Mouse (Mus musculus): ENCODE results near the gene Gm20388. TPM values are rescaled to one million over a fixed set of nuclear protein-coding genes. Genes with fewer than 3 reads are reported as not detected.

The Gm20388 gene
- polyA plus RNA-seq, 1 experiment from 2014 or later, result not detected

GRCm38 (mm10) chr8:120253626-120254025 is 343.0 kb downstream of the Gm20388 start:
- 82% methylated on average over 8 of the region's 8 CpGs for WGBS
- ATAC-seq (ENCODE audit: insufficient number of reproducible peaks, insufficient read depth, low FRiP score, low TSS enrichment, low read depth), result no peak
- Histone ChIP-seq H3K4me1 (peaks cover 80% of the 10 kb centered on the region), H3K4me3 (no peak overlapping the region), H3K27ac (no peak overlapping the region), H3K9me3 (no peaks in the 10 kb centered on the region), H3K36me3 (peaks cover 4% of the 10 kb centered on the region; the same call in 1 of the 2 replicates), H3K4me2 (no peak overlapping the region), H3K27me3 (no peaks in the 10 kb centered on the region), H3K9ac (no peak overlapping the region)

GRCm38 (mm10) chr8:120255406-120255987 is 344.9 kb downstream of the Gm20388 start:
- Histone ChIP-seq H3K27me3 (no peaks in the 10 kb centered on the region), H3K36me3 (peaks cover 4% of the 10 kb centered on the region; the same call in 1 of the 2 replicates), H3K27ac (no peak overlapping the region), H3K4me3 (no peak overlapping the region), H3K4me2 (no peak overlapping the region), H3K9me3 (no peaks in the 10 kb centered on the region), H3K9ac (0 out of 2 replicates have a peak overlapping the region, but pooled peaks have one; percentile 17), H3K4me1 (peaks cover 87% of the 10 kb centered on the region)
- ATAC-seq (ENCODE audit: insufficient number of reproducible peaks, insufficient read depth, low FRiP score, low TSS enrichment, low read depth), result no peak
- WGBS, result 87% methylated on average over 6 of the region's 6 CpGs

GRCm38 (mm10) chr8:120256958-120257357 is 346.3 kb downstream of the Gm20388 start:
- Histone ChIP-seq H3K4me1 (peaks cover 87% of the 10 kb centered on the region), H3K4me3 (no peak overlapping the region), H3K36me3 (peaks cover 4% of the 10 kb centered on the region; the same call in 1 of the 2 replicates), H3K27ac (no peak overlapping the region; the same call in 1 of the 2 replicates), H3K9ac (peak overlapping the region; percentile 41), H3K9me3 (no peaks in the 10 kb centered on the region), H3K4me2 (no peak overlapping the region), H3K27me3 (no peaks in the 10 kb centered on the region)
- WGBS, result 41% methylated on average over 6 of the region's 6 CpGs
- ATAC-seq (ENCODE audit: insufficient number of reproducible peaks, insufficient read depth, low FRiP score, low TSS enrichment, low read depth), result no peak

GRCm38 (mm10) chr8:120259206-120259605 is 348.6 kb downstream of the Gm20388 start:
- Histone ChIP-seq H3K4me1 (peaks cover 96% of the 10 kb centered on the region), H3K9ac (no peak overlapping the region), H3K4me2 (no peak overlapping the region), H3K4me3 (no peak overlapping the region), H3K27ac (no peak overlapping the region), H3K9me3 (no peaks in the 10 kb centered on the region), H3K36me3 (peaks cover 4% of the 10 kb centered on the region; the same call in 1 of the 2 replicates), H3K27me3 (no peaks in the 10 kb centered on the region)
- no peak for ATAC-seq (ENCODE audit: insufficient number of reproducible peaks, insufficient read depth, low FRiP score, low TSS enrichment, low read depth)
- WGBS, result 33% methylated on average over 13 of the region's 13 CpGs

- Histone ChIP-seq H3K9me3 (no peaks in the 10 kb centered on the region), H3K36me3 (peaks cover 4% of the 10 kb centered on the region; the same call in 1 of the 2 replicates), H3K27ac (peak overlapping the region; percentile 62; the same call in 1 of the 2 replicates), H3K27me3 (no peaks in the 10 kb centered on the region), H3K4me3 (no peak overlapping the region), H3K9ac (0 out of 2 replicates have a peak overlapping the region, but pooled peaks have one; percentile 36), H3K4me1 (peaks cover 94% of the 10 kb centered on the region), H3K4me2 (no peak overlapping the region)
- 84% methylated on average over 5 of the region's 5 CpGs for WGBS
- ATAC-seq (ENCODE audit: insufficient number of reproducible peaks, insufficient read depth, low FRiP score, low TSS enrichment, low read depth), result no peak
Observed at GRCm38 (mm10) chr8:120260677-120261076, 350.0 kb downstream of the Gm20388 start.

GRCm38 (mm10) chr8:120261338-120262120 is 350.9 kb downstream of the Gm20388 start:
- peak overlapping the region; percentile 32; the same call in 1 of the 2 replicates for H3K4me2 ChIP-seq
- peaks cover 4% of the 10 kb centered on the region; the same call in 1 of the 2 replicates for H3K36me3 ChIP-seq
- peaks cover 94% of the 10 kb centered on the region for H3K4me1 ChIP-seq
- 26% methylated on average over 21 of the region's 21 CpGs for WGBS
- H3K9me3 ChIP-seq, result no peaks in the 10 kb centered on the region
- no peaks in the 10 kb centered on the region for H3K27me3 ChIP-seq
- H3K4me3 ChIP-seq, result no peak overlapping the region
- ATAC-seq (ENCODE audit: insufficient number of reproducible peaks, insufficient read depth, low FRiP score, low TSS enrichment, low read depth), result no peak
- H3K9ac ChIP-seq, result 0 out of 2 replicates have a peak overlapping the region, but pooled peaks have one; percentile 17
- peak overlapping the region; percentile 62 for H3K27ac ChIP-seq

- H3K4me2 ChIP-seq, result no peak overlapping the region
- ATAC-seq (ENCODE audit: insufficient number of reproducible peaks, insufficient read depth, low FRiP score, low TSS enrichment, low read depth), result no peak
- no peak overlapping the region for H3K9ac ChIP-seq
- H3K27me3 ChIP-seq, result no peaks in the 10 kb centered on the region
- no peaks in the 10 kb centered on the region for H3K36me3 ChIP-seq
- no peak overlapping the region for H3K4me3 ChIP-seq
- H3K9me3 ChIP-seq, result no peaks in the 10 kb centered on the region
- peak overlapping the region; percentile 97 for H3K27ac ChIP-seq
- WGBS, result 77% methylated on average over 5 of the region's 5 CpGs
- peaks cover 95% of the 10 kb centered on the region for H3K4me1 ChIP-seq
Observed at GRCm38 (mm10) chr8:120263879-120264278, 353.2 kb downstream of the Gm20388 start.

- Histone ChIP-seq H3K4me1 (peaks cover 95% of the 10 kb centered on the region), H3K4me3 (peak overlapping the region; percentile 10; the same call in 1 of the 2 replicates), H3K4me2 (peak overlapping the region; percentile 54), H3K36me3 (no peaks in the 10 kb centered on the region), H3K27me3 (no peaks in the 10 kb centered on the region), H3K9ac (no peak overlapping the region), H3K27ac (peak overlapping the region; percentile 97), H3K9me3 (no peaks in the 10 kb centered on the region)
- WGBS, result 15% methylated on average over 13 of the region's 13 CpGs
- ATAC-seq (ENCODE audit: insufficient number of reproducible peaks, insufficient read depth, low FRiP score, low TSS enrichment, low read depth), result no peak
Observed at GRCm38 (mm10) chr8:120264388-120264943, 353.8 kb downstream of the Gm20388 start.

GRCm38 (mm10) chr8:120264944-120265453 is 354.4 kb downstream of the Gm20388 start:
- no peaks in the 10 kb centered on the region for H3K9me3 ChIP-seq
- WGBS, result under 1% methylated on average over 16 of the region's 16 CpGs

GRCm38 (mm10) chr8:120265471-120265870 is 354.8 kb downstream of the Gm20388 start:
- H3K27me3 ChIP-seq, result no peaks in the 10 kb centered on the region
- WGBS, result 8% methylated on average over 4 of the region's 4 CpGs
- H3K27ac ChIP-seq, result peak overlapping the region; percentile 97
- no peaks in the 10 kb centered on the region for H3K9me3 ChIP-seq
- peak overlapping the region; percentile 62 for H3K9ac ChIP-seq
- peaks cover 95% of the 10 kb centered on the region for H3K4me1 ChIP-seq
- H3K4me2 ChIP-seq, result peak overlapping the region; percentile 54
- ATAC-seq (ENCODE audit: insufficient number of reproducible peaks, insufficient read depth, low FRiP score, low TSS enrichment, low read depth), result peak; percentile 4; the same call in 1 of the 2 replicates
- no peak overlapping the region for H3K4me3 ChIP-seq
- H3K36me3 ChIP-seq, result no peaks in the 10 kb centered on the region

More at GRCm38 (mm10) chr8:120264944-120265453, 354.4 kb downstream of the Gm20388 start:
- peak; percentile 87 for ATAC-seq (ENCODE audit: insufficient number of reproducible peaks, insufficient read depth, low FRiP score, low TSS enrichment, low read depth)
- H3K4me2 ChIP-seq, result peak overlapping the region; percentile 54
- peak overlapping the region; percentile 97 for H3K27ac ChIP-seq
- H3K27me3 ChIP-seq, result no peaks in the 10 kb centered on the region
- peaks cover 95% of the 10 kb centered on the region for H3K4me1 ChIP-seq
- peak overlapping the region; percentile 10; the same call in 1 of the 2 replicates for H3K4me3 ChIP-seq
- H3K9ac ChIP-seq, result no peak overlapping the region; the same call in 1 of the 2 replicates
- H3K36me3 ChIP-seq, result no peaks in the 10 kb centered on the region

- peaks cover 91% of the 10 kb centered on the region for H3K4me1 ChIP-seq
- 48% methylated on average over 19 of the region's 19 CpGs for WGBS
- no peaks in the 10 kb centered on the region for H3K9me3 ChIP-seq
- no peak overlapping the region for H3K4me3 ChIP-seq
- no peak for ATAC-seq (ENCODE audit: insufficient number of reproducible peaks, insufficient read depth, low FRiP score, low TSS enrichment, low read depth)
- peak overlapping the region; percentile 24 for H3K4me2 ChIP-seq
- H3K36me3 ChIP-seq, result no peaks in the 10 kb centered on the region
- H3K9ac ChIP-seq, result peak overlapping the region; percentile 40
- H3K27me3 ChIP-seq, result no peaks in the 10 kb centered on the region
- peak overlapping the region; percentile 97 for H3K27ac ChIP-seq
Observed at GRCm38 (mm10) chr8:120268541-120268980, 357.9 kb downstream of the Gm20388 start.
